Mouse (Mus musculus) kidney, adult 9 months (tissue): ENCODE data around the gene Acvr1.

Experiments used
- DNase-seq: peaks from one replicate; pipeline ENCODE4 v3.0.0; 2022

Gene Acvr1

DNA sequence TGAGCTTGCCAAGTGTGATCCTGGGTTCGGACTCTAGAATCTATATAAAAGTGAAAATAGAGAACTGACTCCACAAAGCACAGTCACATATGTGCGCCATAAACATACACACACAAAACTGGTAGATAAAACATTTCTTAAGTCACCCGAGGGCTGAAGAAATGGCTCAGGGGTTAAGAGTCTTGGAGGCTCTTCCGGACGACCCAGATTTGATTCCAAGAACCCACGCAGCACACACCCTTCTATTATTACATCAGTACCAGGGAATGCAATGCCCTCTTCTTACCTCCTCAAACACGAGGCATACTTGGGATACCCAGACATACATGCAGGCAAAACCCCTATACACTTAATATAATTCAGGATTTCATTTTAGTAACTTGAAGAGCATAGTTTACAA, 97.1 kb downstream of the Acvr1 start, which contains the start of gene Gm17409:
TSS of gene Gm17409 (plus strand) at position 301 of the 400 bp plus-strand sequence.
- no peak for DNase-seq

DNA sequence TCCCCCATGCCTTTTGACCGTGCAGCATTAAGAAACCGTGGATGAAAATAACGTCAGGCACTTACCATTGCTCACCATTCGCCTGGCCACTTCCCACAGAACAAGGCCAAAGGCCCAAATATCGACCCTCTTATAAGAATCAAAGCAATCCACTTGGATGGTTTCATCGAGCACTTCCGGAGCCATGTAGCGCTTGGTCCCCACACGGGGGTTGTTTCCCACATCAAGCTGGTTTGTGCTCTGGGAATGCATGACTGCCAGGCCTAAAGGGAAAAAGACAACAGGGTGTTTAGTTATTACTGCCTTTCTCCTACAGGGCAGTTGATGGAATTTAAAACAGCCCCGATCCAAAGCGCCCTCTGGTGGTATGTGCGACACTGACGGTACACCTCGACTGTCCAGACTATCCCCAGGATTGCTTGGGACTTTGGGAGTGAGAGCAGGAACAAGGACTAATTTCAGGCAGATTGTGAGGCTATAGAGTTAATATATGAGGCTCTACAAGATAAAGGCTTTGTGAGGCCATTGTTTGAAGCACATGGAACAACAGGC, 108.1 kb downstream of the Acvr1 start:
- no peak for DNase-seq

DNA sequence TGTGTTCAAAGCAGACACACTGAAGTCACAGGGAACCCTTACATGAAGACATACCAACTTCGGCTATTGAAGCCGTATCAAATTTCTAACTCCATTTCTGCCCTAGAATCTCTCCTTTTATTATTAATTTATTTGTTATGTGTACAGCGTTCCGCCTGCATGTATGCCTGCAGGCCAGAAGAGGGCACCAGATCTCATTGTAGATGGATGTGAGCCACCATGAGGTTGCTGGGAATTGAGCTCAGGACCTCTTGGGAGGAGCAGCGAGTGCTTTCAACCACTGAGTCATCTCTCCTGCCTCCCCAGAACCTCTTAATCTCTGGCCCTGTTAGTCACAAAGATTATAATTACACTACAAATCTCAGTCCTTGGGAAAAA, 109.5 kb downstream of the Acvr1 start:
- no peak for DNase-seq

DNA sequence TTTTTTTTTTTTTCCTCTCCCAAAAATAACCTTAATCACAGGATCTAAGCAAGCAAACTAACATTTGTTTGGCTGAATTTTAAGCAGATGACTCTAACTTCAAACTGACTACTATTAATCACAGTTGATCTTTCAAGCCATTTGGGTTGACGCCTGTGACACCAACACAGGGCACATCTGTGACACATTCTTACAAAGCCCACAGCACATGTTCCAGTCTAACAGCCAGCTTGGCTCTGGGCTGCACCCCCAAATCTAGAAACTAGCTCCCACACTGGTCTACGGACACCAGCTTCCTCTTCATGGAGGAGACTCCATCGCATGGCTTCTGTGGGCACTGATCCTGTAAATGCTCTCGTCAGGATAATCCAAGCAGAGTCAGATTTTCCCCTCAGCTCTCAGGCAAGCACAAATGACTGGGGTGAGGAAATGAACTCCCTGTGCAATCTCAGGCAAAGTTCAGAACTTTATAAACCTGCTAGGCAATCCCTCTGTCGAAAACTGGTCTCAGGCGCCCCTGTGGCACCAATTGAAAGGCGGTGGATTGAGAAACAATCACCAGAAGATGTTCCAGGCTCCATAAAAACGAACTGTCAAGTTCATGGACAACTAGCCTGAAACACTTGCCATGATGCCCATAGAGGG, 110.0 kb downstream of the Acvr1 start:
- DNase-seq = no peak

DNA sequence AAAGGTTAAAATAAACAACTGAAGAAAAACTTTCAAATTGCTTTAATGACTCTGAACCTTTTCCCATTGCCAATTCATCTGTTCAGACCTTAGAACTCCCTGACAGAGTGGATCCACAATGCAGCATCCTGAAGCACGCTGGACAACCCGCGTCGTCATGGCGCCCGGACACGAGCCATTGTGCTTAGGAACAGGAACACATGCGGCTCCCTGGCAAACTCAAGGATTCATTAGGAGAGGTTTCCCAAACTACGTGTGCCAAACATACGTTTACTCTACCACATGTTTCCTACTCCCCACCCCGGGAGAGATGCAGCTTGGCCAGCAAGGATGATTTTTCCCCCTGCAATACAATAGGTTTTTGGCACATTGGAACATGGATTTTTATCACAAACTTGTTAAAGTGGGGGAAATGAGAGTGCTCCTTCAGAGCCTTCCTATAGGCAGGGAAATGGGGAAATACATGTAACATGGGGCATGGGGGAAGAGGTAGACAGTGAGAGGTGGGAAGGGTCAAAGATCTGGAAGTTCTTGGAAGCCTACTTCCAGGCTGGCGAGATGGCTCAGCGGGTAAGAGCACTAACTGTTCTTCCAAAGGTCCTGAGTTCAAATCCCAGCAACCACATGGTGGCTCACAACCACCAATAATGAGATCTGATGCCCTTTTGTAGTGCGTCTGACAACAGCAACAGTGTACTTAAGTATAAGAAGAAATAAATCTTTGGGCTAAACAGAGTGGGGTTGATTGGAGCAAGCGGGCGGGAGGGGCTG, 112.7 kb downstream of the Acvr1 start:
- DNase-seq = no peak

DNA sequence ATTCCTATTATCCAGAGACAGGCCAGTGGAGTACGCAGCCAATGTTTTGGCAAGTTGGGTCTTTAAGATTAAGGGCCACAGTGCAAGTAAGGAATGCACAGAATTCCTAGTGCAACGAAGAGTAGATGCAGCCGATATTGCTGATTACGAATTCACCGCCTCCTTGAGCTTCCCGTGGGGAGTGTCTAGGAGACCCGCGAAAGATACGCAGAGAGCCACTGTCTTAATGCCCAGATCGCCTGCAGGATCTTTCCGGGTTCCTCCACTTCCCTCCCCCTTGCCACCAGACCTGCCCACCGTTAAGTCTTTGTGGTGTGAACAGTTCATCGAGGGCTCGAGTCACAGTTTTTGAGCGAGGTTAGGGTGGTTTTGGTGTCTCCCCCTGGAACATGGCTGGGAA, 120.0 kb downstream of the Acvr1 start:
- DNase-seq = no peak

DNA sequence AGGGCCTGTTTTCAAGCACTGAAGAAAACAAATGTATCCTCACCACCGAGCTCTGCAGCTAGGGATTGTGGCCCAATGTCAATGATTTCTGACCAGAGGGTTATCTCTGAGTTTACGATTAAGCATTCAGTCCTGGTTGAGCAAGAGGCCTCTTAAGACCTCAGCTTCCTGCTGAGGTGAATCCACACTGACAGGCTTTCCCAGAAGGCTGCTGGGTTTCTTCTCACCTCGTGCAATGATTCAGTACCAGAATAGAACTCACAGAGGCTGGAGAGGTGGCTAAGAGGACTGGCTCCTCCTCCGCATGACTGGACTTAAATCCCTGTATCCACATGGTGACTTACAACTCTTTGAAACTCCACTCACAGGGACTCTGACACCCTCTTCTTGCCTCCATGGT, 123.8 kb downstream of the Acvr1 start:
- DNase-seq = no peak

DNA sequence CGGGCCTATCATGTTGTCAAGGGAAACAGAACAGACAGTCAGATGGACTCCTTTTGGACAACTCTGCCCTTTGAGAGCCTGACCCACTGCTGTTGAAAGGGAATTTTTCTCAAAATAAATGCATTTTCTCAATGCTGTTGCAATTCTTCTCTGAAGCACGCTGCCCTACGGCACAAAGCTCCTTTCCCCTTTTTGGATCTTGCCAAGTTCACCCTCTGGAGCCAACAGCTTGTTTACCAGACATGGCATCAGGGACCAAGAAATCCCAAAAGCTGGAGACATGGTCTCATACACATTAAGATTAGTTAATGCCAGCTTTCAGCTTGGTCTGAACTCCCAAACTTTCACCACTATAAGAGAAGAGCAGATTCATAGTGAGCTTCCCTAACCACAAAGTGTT, 130.0 kb downstream of the Acvr1 start:
- DNase-seq = no peak

DNA sequence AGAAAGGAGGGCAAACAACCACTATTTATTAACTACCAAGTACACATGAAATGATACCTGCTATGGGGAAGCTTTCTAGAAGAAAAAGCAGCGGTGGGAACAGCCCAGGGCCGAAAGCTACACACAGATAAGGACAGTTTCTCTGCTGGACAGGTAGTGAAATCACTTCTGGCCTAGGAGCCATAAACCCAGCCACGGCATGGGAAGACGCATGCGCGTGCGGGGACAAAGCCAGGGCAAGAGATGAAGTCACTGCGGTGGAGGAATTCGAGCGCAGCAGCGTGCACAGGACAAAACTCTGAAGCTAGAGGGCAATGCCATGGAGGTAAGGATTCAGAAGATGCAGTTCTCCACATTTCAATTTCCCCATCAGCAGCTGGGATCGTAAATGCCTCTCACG, 131.4 kb downstream of the Acvr1 start:
- no peak for DNase-seq

DNA sequence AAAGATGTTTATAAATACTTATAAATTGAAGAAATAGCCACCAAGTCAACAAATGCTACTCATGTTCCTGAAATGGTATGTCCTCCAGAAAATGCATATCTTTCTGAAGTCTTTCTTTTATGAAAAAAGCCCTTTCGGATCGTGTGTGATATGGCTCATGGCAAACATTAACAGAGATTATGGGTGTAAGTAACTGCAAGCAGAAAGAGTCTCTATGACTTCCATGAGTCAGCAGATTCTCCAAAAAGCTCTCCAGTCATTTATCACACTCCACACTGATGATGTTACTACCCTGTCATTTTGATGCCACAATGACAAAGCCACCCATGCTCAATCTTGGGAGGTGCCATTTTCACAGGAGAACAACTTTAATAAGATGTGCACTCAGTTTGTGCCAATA, 132.5 kb downstream of the Acvr1 start:
- no peak for DNase-seq

DNA sequence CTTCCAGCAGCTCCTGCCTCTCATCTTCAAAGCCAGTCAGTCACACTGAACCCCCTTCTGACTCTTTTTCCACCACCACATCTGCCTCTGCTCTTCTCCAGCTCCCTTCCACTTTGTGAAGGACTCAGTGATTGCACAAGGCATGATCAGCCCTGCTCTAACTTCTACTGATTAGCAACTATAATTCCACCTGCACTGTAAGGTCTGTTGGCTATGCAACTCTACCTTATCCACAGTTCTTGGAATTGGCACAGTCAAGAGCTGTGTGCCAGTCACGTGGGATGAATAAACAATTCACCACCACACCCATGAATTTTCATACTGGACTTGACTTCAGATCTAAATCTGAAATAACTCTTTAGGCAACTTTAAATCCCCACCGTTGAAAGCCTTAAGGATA, 133.6 kb downstream of the Acvr1 start:
- DNase-seq = no peak

DNA sequence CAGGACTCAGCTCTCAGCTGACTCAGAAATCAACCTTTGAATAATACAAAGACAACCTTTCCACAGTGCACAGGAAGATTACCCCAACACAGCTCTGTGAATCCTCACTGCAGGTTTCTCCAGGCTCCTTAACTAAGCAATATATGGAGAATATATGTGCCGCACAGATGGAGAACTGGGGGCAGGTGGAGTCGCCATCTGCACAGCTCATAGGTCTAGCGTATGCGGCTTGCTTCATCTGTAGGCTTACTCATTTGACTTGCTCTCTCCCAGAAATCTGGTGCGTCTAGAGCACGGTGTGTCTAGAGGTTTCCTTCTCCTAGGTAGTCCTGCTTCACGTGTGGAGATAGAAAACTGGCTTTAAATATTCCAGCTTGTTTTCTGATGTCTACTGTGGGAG, 134.7 kb downstream of the Acvr1 start:
- DNase-seq = no peak

DNA sequence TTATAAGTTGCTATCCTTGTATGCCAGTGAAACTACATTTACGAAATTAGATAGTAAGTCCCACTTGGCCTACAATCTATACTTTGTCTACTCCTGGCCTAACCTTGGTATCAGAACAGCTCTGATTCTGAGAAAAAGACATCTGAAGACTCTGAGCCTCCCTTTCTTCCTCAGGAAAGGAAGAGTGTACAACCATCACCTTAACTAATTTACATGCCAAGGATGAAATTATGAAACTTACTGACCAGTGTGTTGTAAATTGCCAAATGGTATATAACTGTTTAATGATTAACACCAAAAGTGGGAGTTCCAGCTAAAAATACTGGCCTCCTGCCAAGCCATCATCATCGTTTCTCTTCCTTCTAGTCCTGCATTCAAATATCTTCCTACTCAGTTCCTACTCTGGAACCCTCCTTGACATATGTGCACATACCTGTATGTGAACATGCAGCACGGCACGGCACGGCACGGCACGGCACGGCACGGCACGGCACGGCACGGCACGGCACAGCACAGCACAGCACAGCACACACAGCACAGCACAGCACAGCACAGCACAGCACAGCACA, 141.4 kb downstream of the Acvr1 start:
- no peak for DNase-seq

DNA sequence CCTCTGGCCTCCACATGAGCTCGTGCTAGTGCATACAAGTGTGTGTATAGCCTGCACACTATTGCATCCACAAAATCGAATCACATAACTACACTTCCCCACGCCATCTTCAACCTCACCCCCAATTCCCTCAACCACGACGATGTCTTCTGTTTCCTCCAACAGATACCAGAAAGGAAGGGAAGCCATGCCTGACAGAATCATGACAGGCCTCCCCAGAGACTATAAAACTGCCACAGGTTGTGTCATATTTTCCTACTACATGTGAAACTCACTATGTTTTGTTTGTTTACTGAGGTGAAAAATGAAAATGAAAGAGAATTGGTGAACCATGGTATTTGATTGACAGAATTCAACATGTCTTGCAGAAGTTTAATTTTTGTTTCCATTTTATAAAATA, 143.6 kb downstream of the Acvr1 start:
- no peak for DNase-seq

DNA sequence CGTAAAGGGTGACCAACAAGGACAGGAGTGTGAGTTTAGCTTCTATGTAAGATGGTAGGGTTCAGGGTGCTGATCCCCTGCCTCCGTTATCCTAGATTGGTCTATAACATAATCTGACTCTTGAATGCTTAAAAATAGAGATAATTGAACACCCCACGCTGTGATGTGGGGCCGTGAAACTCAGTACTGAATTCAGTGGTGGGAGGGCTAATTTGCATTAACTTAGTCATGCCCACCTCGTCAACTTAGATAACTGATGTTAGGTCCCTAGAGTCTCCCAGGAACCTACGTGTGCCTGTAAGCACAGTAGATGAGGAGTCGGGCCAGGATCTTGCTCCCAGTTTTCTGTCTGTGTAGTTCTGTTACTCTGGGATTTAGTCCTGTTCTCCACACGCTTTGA, 147.4 kb downstream of the Acvr1 start:
- no peak for DNase-seq

DNA sequence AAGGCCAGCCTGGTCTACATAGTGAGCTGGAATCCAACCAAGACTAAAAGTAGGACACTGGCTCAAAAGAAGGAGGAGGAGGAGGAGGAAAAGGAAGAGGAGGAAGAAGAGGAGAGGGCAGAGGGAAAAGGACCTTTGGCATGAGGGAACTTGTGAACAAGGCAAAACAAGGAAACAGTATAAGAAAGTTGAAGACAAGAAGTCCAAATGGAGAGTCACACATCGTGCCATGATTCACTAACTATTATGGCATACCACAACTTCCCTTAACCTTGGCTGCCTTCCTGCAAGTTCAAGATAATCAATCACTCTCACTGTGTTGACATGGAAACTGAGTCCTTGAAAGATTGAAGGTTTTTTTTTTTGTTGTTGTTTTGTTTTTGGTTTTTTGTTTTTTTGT, 148.8 kb downstream of the Acvr1 start:
- no peak for DNase-seq

DNA sequence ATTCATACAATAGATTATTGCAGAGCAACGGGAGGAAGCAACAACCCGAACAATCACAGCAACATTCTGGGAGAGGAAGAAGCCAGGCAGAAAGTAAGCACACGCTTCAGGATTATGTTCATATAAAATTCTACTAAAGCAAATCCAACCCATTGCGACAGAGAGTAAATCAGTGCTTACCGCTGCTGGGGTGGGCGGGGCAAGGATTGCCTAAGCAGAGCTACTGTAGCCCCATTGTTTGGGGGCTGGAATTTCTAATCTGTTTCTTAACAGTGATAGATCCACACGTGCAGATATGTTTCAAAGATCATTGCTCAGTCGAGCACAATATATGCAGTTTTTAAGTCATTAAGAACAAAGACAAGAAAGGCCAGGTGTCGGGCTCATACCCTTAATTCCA, 149.3 kb downstream of the Acvr1 start:
- no peak for DNase-seq

DNA sequence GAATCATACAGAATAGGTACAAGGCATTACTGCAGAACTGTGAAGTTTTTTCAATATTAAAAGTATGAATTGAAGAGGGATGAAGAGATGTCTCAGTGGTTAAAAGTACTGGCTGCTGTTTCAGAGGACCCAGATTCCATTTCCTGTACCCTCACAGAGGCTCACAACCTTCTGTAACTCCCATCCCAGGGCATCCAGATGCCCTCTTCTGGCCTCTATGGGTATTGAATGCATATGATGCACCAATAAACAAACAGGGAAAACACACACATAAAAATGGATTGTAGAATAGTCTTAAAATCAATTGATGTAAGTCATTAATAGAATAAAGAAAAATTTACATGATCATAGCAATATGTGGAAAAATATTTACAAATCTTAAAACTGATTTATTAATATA, 151.9 kb downstream of the Acvr1 start:
- DNase-seq = no peak

DNA sequence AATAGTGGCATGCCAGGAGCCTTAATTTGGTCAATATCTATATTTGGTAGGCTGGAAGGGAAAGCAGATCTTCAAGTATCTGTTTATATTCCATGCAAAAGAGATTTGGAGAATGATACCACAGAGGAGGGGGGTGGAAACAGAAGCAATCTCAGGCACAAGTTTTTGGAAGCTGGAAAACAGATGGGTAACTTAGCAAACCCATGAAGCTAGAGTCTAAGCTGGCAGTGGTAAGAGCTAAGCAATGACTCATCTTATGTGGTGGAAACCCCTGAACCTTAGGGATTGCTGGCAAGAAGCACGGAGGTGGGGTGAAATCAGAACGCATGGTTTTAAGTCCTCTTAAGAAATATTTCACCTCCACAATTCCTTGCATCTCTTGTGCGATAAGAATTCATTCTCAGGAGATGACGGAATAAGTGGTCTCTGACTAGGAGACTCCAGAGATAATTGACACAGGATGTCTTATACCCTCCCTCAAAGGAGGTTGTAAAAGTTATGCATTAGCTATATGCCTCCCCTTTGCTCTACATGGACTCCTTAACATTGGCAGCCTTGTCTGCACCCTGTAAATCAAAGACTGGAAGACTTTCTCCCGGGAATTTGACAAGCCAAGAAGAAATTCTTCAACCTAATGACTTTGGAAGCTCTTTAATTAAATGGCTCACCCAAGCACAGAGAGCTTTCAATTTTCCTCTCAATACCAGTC, 157.9 kb downstream of the Acvr1 start:
- DNase-seq = no peak

DNA sequence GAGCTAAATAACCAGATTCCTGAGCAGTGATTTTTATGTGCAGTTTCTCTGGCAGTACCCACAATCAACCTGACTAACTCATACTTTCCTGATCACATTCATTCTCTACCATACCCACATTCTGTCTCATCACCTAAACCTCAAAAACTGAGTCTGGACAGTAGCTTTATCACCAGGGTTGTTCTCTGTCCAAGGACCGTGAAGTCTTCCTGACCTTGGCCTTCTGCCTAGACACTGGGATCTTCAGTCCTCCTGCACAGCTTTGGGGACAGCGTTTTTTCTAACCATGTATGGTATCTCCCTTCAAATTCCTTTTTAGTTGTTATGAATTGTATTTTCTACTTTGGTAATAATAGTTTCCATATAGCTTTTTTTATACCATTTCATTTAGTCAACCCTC, 163.5 kb downstream of the Acvr1 start:
- no peak for DNase-seq

DNA sequence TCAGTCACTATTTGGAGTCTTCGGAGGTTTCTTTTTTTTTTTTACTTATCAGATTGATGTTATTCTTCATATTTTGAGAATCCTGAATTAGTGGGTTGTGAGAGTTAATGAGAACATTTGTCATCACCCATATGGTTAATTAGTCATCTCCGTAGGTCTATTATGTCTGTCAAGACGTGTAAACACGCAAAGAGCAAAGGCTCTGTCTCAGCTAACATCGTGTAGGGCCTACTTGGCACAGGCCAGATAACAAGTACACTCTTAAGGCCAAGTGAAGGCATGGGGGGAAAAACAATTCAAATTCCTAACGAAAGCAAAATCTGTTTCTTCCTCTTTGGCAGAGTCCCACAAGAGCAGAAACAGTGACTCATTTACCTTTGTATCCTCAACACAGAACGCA, 178.4 kb downstream of the Acvr1 start:
- no peak for DNase-seq

DNA sequence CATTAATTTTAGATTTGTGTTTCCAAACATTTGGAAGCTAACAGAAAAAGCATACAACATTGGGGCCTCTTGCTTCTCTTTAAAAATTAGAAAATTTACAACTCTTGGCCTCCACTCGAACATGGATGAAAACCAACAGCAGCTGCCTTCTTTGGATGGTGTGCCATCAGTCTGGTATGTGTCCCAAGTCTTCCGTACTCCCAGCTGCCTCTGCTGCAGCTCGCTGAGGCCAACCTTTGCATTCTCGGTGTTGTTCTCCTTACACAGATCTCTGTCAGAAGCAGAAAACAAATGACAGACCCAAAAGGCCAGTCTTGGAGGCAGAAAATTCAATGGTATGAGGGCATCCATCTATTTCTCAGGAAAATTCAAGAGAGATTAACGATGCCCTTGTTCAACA, 186.9 kb downstream of the Acvr1 start:
- DNase-seq = no peak

DNA sequence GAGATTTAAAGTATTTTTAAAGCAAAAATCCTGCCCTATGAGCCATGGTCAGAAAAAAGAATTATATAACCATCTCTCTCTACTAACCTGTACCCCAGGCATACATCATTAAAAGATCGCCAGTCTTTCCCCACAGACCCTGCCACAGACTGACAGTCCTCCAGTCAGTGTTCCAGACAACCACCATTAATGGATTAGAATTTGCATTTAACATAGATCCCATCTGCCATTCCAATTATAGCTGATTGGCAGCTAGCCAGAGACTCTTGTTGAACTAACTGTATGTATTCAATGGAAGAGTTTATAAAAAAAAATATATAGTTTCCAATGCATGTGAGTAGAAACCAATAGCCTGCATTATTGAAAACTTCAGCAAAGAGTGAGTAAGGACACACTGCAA, 187.5 kb downstream of the Acvr1 start:
- no peak for DNase-seq
